Mouse (Mus musculus) liver, adult 2 months (tissue): ENCODE data around the gene Rbm14.

Experiments
- CTCF ChIP-seq: fragments of 200-500 bp; IDR thresholded peaks from 2 replicates; pipeline ENCODE4 v1.5.1; 2011; ENCODE audit warnings: low read depth, low read length, control low read depth
- POLR2A ChIP-seq: fragments of 200-500 bp; IDR thresholded peaks from 2 replicates; pipeline ENCODE4 v1.6.1; 2011; ENCODE audit warnings: low read length, control low read depth; ENCODE audit not compliant: insufficient read depth; ENCODE audit errors: extremely low read depth

- TF ChIP-seq POLR2A (no peak), CTCF (no peak)
These were observed 22.5 kb upstream of the Rbm14 start for GRCm38 (mm10) chr19:4833977-4834376.
